Mouse (Mus musculus) heart, postnatal 0 days (tissue): ENCODE results near the gene Tmprss7.

Experiments
- CTCF ChIP-seq: IDR thresholded peaks from 2 replicates; pipeline ENCODE4 v1.5.1; 2016; ENCODE audit warnings: antibody characterized with exemption, control low read depth, low read depth
- EP300 ChIP-seq: IDR thresholded peaks from 2 replicates; pipeline ENCODE4 v1.6.1; 2016; ENCODE audit warnings: antibody characterized with exemption, low read depth

- TF ChIP-seq CTCF (no peak), EP300 (no peak)
These were observed 25.3 kb downstream of the Tmprss7 start for GRCm38 (mm10) chr16:45668178-45668577.
